Mouse (Mus musculus) G1E-ER4 (cell line): ENCODE measurements around the gene Fbxo7. TPM values are rescaled to one million over a fixed set of nuclear protein-coding genes. Genes with fewer than 3 reads are reported as not detected.

Experiments used
- GATA1 ChIP-seq: IDR thresholded peaks from one replicate; pipeline ENCODE4 v1.8.0; 2012; ENCODE audit warnings: low read length, inconsistent platforms
- polyA plus RNA-seq: library from polyadenylated mRNA; stranded (reverse); fragments of >175 nt; gene quantifications from 2 replicates; pipeline ENCODE4 v1.2.3, GENCODE M21; 2012

Fbxo7 gene
- polyA plus RNA-seq, 1 experiment, result 29.7 TPM

DNA sequence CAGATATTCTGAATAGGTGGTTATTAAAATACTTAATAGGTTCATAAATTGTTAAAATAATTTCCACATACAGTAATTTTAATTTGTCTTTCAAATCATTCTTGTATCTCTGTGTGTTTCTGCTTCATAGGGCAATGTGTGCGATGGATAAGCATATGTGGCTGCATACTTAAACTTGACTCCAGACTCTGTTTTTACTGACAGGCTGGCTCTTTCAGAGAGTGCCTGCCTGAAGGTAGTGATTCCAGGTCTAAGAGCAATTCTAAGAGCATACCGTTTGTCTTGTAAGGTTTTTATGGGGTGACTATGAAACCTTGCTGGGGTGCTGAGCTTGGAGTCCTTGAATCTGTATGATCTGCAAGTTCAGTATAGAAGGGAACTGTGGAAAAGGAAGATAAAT is 4.1 kb downstream of the Fbxo7 start:
- TF ChIP-seq GATA1, result no peak

DNA sequence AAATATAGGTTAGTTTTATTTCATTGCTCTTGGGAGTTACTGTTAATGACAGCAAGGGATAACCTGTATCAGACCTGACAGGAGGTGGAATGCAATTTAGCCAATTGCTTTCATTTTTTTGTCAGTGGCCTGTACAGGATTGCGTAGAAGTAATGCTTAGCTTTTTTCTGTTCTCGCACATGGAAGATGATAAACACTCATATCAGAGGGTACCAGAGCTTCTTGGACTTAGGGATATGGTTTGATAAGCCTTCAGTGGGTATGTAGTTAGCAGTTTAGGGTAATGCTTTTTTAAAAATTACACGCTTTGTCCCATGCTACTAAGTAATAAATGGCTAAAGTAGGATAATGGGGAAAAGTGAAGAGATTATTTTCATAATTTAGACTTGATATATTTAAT is 4.6 kb downstream of the Fbxo7 start:
- peak; percentile 70 for TF ChIP-seq GATA1

DNA sequence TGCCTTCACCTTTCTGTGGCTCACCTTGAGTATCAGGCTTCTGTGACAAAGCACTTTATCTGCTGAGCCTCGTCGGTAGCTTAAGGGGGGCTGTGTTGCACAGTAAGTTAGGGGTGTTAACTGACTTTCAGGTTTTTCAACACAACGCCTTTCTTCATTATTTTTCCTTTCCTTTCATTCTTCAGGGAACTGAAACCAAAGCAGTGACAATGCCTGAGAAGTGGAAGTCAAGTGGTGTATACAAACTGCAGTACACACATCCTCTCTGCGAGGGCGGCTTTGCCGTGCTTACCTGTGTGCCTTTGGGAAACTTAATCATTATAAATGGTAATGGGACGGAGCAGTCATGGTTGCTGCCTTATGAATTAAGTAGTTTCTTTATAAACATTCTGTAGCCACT is 9.0 kb downstream of the Fbxo7 start:
- no peak for TF ChIP-seq GATA1

DNA sequence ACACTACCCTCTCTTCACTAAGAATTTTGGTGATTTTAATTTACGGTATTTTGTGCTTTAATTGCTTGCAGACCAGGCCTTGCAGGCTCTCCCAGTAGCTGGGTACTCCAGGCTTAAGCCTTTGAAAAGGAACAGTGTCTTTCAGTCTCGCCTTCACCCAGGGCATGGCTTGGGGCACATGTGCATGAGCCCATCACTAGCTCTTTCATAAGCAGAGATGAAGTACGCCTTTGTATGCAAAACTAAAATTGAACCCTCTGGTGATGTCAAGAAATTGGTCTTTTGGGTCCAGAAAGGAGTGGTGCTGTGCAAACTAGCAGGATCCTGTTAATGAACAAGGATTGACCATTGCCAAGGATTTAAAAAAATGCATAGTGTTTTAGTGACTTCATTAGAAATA is 10.7 kb downstream of the Fbxo7 start:
- TF ChIP-seq GATA1, result no peak

DNA sequence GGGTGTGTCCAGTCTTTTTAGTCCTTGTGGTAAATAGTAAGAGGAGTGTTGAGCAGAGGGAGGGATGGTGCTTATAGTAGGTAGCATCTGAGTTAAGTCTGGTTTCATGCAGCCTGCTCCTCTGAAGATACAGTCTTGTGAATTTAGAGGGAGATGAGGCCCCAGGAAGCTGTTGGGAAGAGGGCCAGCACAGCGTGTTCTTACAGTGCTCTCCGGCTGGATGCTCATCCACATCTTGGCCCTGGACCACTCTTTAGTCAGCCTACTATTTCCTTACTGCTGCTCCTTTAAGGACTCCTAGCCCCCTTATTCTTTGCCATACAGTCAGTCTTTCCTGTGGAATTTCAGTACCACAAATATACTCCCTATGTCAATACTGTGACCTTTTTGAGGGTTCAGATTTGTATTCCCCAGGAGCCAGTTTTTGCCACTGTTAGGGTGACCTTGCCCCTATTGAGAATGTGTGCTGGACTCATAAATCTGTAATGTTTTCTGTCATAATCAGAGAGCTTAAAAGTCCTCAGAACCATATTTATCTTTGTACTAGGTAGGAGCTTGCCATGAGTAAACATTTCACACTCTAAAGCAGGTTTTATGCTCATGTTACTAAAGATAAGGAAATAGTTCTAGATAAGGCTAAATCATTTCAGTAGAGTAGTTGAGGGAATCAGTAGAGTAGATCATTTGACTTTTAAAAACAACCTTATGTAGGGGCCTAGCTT is 12.4 kb downstream of the Fbxo7 start:
- no peak for TF ChIP-seq GATA1

DNA sequence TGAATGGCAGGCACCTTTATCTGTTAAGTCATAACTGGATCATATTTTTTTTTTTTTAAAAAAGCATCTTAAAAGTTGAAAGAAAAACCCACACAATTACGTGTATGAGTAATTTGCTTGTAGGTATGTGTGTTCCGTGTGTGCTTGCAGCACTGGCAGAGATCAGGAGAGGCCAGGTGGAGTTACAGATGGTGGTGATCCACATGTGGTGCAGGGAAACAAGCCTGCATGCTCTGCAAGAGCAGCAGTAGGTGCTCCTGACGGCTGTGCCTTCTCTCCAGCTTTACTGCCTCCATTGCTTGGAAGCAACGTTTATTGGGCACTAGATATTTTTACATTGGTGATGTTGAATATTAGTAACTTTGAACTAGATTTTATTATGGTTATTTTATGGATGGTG is 21.9 kb downstream of the Fbxo7 start:
- TF ChIP-seq GATA1, result no peak

DNA sequence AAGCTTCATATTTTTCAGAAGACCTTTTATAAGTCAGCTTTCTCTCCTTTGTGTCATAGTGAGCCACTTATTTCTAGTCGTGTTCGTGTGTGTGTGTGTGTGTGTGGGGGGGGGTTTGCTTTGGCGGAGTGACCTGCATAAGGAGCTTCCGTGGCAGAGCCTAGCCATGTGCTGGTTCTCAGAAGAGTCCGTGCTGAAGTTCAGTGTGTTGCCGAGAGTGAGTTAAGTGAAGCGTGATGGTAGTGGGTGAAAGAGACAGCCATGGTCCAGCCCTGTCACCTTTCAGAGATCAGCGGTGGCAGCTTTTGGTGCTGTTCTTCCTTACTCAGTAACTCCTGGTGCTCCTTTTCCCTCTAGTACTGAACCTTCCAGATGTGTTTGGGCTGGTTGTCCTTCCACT is 22.3 kb downstream of the Fbxo7 start:
- no peak for TF ChIP-seq GATA1

DNA sequence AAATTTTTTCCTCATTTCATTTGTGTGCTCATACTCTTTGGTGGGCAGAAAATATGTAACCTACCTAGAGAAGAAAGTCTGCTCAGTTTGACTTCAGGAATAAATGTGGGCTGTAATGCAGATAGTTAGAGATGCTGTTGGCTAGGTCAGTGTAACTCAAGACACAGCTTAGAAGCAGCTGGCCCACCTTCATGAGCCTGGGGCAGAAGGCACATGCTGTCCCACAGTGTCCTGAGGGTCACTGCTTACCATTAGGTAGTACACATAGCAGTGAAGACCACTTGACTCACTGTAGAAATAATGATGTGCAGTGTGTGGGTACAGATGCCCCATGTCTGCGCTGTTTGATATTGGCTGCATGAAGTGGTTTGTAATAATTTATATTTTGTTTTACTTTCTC is 24.6 kb downstream of the Fbxo7 start:
- no peak for TF ChIP-seq GATA1

DNA sequence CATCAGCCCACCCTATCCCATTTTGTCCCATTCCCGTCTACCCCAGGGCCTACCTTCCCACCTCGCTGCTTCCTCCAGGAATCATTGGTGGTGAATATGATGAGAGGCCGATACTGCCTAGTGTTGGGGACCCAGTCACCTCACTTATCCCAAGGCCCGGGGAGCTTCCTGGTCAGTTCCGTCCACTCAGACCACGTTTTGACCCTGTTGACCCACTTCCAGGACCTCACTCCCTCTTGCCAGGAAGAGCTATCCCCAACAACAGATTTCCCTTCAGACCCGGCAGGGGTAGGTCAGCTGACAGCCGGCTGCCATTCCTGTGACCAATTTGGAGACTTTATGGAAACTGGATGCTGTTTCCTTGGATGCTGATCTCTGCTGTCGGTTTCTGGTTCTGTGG is 26.0 kb downstream of the Fbxo7 start:
- no peak for TF ChIP-seq GATA1

DNA sequence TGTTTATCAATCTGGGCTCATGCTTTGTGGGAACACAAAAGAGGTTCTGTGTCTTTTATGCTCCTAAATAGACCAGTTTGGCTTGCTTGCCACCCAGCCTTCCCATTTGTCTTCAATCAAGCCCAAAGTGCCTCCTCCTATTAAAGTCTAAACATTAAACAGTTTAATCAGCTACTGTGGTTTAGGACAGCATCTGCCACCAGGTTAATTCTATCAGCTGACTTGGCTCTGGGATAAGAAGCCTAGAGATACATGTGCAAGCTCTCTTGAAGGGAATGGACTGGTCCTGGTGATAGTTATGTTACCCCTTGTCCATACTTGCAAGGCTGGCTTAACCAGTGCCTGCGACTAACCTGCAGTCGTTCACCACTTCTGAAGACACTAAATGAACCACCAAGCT is 28.8 kb downstream of the Fbxo7 start:
- no peak for TF ChIP-seq GATA1

DNA sequence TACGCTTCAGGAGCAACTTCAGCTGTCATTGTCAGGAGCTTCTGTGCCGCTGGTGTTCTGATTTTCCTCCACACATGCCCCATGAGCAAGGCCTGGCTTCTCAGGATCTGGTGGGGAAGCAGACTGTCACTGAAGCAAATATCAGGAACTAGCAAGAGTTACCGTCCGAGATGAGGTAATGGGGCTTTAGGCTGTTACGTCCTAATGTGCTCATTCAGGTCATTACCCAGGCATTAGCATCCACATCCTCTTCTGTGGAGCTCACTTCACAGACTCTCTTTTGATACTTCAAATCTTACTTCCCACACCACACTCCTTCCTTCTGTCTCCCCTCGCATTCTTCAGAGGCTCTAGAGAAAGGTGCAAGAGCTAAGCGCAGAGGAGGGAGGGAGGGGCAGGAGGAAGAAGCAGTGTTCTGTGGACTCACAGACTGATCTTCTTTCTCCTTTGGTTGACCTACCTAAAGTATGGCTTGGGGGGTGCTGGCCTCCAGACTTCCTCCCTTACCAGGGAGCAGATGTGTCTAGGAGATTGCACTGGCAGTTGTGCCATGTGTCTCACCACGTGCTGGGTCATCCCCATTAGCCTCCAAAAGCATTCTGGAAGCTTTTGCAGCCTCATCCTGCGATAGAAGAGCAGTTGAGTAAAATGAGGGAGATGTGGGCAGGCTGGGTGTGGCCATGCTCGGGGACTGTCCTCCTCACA is 31.2 kb downstream of the Fbxo7 start:
- TF ChIP-seq GATA1, result no peak

DNA sequence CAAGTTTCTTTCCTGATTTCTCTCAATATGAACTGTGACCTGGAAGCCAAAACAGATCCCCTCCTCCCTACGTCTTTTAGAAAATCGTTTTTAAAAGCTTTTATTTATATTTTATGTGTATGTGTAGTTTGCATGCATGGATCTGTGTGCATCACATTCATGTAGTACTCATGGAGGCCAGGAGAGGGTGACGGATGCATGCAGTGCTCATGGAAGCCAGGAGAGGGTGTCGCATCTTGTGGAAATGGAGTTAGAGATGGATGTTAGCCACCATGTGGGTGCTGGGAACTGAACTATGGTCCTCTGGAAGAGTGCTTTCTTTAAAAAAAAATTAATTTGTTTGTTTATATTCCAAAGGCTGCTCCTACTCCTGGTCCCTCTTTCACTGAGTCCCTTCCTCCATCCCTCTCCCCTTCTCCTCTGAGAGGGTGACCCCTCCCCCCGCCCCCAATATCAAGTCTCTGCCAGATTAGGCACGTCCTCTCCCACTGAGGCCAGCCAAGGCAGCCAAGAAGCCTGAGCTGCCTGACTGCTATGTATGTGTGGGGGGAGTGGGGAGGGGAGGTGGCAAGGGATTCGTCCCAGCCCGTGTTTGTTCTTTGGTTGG is 34.6 kb downstream of the Fbxo7 start:
- no peak for TF ChIP-seq GATA1

DNA sequence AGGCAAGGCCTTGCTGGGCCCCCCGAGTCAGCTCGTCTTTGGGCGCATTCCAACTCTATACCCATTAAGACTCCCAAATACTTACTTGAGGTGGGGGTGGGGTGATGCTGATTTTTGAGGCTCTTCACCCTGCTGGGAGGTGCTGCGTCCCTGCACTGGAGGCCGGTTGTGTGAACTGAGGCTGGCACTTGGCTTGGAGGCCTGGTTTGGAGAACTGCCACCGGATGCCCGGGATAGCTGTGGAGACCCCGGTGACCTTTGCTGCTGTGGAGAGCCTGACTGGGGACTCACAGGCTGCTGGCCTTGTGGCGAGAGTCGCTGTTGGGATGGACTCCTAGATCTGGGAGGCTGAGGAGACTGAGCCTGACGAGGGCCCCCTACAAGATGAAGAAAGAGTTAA is 35.5 kb downstream of the Fbxo7 start:
- no peak for TF ChIP-seq GATA1

DNA sequence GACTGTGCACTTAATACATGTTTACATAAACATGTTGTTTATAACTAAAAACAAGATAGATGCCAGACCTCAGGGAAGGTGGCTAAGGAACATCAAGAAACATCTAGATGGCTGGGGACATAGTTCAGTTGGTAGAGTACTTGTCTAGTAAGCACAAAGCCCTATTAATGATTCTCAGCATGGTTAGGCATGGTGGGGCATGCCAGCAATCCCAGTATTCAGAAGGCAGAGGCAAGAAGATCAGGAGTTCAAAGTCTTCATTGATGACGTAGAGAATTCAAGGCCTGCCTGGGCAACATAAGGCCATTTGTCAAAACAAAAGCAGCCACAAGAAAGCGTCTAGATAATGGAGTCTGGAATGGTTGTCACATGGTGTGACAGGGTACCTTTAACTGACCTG is 35.9 kb downstream of the Fbxo7 start:
- no peak for TF ChIP-seq GATA1

DNA sequence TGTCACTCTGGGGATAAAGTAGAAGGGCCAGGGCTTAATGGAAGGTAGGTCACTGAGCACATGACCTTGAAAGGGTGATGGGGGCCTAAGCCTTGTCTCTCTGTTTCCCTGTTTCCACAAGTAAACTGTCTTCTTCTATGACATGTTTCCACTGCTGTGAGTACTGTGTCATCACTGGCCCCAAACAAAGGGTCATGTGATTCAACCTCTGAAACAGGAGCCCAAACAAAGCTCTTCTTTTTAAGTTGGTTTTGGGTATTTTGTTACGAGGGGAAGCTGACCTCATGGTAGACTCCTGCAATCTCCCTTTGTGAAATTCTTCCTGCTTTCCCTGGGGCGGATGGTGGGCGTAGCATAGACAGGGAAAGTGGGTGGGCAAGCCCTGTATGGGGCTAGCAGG is 38.5 kb downstream of the Fbxo7 start:
- no peak for TF ChIP-seq GATA1

DNA sequence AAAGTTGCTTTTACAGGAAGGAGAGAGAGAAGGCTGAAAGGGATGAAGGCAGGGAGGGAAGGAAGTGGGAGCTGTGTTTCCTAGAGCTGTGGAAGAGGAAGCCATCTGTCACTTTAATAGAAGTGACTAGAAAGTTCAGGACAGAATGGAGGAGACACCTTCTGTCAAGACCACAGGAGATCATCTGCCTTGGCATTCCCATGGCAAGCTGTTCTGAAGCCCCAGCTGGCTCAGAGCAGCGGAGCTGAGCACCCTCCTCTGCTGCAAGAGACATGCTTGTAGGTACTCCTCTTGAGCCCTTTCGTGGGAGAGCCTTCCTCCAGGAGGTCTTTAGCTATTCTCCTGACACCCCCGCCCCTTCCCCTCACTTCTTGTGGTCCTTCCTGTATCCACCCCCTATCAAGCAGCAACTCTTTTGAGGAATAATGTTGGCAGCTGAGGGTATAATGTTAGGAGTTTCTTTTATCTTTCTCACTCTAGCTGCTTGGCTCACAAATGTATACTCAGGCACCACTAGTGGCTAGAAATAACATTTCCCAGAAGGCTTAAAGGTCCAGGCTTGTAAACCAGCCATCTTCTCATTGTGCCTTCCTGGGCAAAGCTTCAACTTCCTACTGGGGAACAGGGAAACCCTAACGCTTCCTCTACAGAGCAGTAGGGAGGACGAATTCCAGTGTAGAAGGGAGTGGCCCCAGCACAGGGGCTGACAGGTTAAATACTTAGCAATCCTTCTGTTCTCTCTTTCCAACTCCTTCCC is 40.7 kb downstream of the Fbxo7 start:
- TF ChIP-seq GATA1, result no peak
